Mouse (Mus musculus) C2C12 (cell line): Measurements from ENCODE around the gene Sele.

Source experiments
- CEBPB ChIP-seq: IDR thresholded peaks from one replicate; pipeline ENCODE4 v1.6.1; 2011; ENCODE audit warnings: low read depth, mild to moderate bottlenecking, control low read depth, moderate library complexity
- CTCF ChIP-seq: IDR thresholded peaks from one replicate; pipeline ENCODE4 v1.5.1; 2011; ENCODE audit not compliant: control insufficient read depth, insufficient read depth, insufficient read length
- FOSL1 ChIP-seq: IDR thresholded peaks from one replicate; pipeline ENCODE4 v1.8.0; 2011; ENCODE audit warnings: mild to moderate bottlenecking, low read length; ENCODE audit not compliant: poor library complexity, insufficient read depth, severe bottlenecking
- MAX ChIP-seq: IDR thresholded peaks from one replicate; pipeline ENCODE4 v1.6.1; 2011; ENCODE audit warnings: mild to moderate bottlenecking, control low read depth
- MYOD1 ChIP-seq: IDR thresholded peaks from one replicate; pipeline ENCODE4 v1.6.1; 2011; ENCODE audit warnings: low read depth; ENCODE audit not compliant: control insufficient read depth, insufficient read length
- MYOG ChIP-seq: IDR thresholded peaks from one replicate; pipeline ENCODE4 v1.6.1; 2011; ENCODE audit not compliant: control insufficient read depth, insufficient read length; ENCODE audit errors: extremely low read depth
- USF1 ChIP-seq: IDR thresholded peaks from one replicate; pipeline ENCODE4 v1.6.1; 2011; ENCODE audit warnings: low read depth, mild to moderate bottlenecking, control low read depth, moderate library complexity

- TF ChIP-seq CTCF (no peak), MYOD1 (no peak), USF1 (no peak), CEBPB (no peak), MAX (no peak), MYOG (no peak), FOSL1 (no peak)
Observed at GRCm38 (mm10) chr1:164071111-164071510, 23.1 kb downstream of the Sele start.
